ENCODE assay signal across 9 mouse cellular contexts in the genomic region with DNA sequence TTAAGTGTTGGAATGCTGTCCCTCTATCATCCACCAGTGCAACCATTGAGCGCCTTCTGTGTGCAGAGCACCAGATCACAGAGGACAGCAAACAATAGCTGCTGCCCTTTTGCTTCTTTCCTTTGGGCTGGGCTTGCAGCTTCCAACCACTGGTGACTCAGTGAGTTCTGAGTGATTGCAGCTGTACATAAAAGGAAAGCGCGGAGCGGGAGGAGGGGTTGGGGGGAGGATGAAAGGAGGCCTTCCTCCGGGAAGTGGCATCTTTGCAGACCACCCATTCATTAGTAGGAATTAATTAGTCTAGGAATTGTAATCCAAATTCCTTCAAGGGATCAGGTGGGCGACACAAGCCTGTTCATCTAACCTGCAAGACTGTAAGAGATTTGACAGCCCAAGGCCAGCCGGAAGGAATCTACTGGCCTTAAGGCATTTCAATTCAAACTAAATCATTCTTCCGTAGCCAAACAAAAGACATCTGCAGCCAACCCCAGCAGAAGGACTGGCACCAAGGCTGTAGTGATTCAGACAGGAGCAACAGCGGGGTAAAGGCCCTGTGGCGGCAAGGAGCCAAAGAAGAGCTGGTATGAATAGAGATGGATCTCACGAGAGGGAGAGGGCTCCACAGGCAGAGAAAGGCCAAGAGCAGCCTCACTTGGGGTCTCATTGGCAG. TPM values are rescaled to one million over a fixed set of nuclear protein-coding genes. Genes with fewer than 3 reads are reported as not detected.
DNase-seq lines count a peak whose midpoint lies in the region; ATAC-seq and TF ChIP-seq lines count a peak whose summit lies in the region.
"Had no signal": no experiment of that assay in that cellular context is flagged by ENCODE, and none has a peak within 500 bp of the region (broad histone marks: within the 10 kb centered on the region; RNA-seq: fewer than 3 reads in every experiment).

No protein-coding gene starts in this region.

- no peaks in the 10 kb centered on the region for H3K9me3 ChIP-seq in lung, embryonic 14.5 days (ENCODE audit: low read depth, low read length)
- no peaks in the 10 kb centered on the region for H3K9me3 ChIP-seq in embryonic facial prominence, embryonic 12.5 days
- H3K9me3 ChIP-seq in limb, embryonic 14.5 days (ENCODE audit: control insufficient read depth, low read length), result no peaks in the 10 kb centered on the region
- H3K9me3 ChIP-seq: liver, embryonic 13.5 days had no signal

- ATAC-seq in lung, embryonic 14.5 days (ENCODE audit: insufficient read depth), result peak; percentile 90
- ATAC-seq in embryonic facial prominence, embryonic 12.5 days (ENCODE audit: insufficient number of reproducible peaks, insufficient read depth, low FRiP score, low TSS enrichment), result no peak
- ATAC-seq in limb, embryonic 14.5 days (ENCODE audit: low FRiP score, low read depth), result no peak
- no peak for ATAC-seq in frontal cortex, adult (ENCODE audit: low TSS enrichment)

- intact Hi-C loops in left cerebral cortex, postnatal 25 days (cut with DNase I), result no loop called here

- TF ChIP-seq CTCF in lung, embryonic 14.5 days (IDR thresholded peaks at IDR 0.05; ENCODE audit: low read depth), result no peak

- H3K27me3 ChIP-seq in lung, embryonic 14.5 days (ENCODE audit: insufficient read depth, low read length), result no peaks in the 10 kb centered on the region
- H3K27me3 ChIP-seq in embryonic facial prominence, embryonic 12.5 days, result no peaks in the 10 kb centered on the region
- no peaks in the 10 kb centered on the region for H3K27me3 ChIP-seq in limb, embryonic 14.5 days (ENCODE audit: control insufficient read depth, insufficient read depth, low read length)
- H3K27me3 ChIP-seq: liver, embryonic 13.5 days had no signal

- no peaks in the 10 kb centered on the region for H3K36me3 ChIP-seq in lung, embryonic 14.5 days (ENCODE audit: insufficient read depth)
- H3K36me3 ChIP-seq in embryonic facial prominence, embryonic 12.5 days, result no peaks in the 10 kb centered on the region
- H3K36me3 ChIP-seq in limb, embryonic 14.5 days (ENCODE audit: control insufficient read depth, insufficient read depth, low read length), result no peaks in the 10 kb centered on the region
- H3K36me3 ChIP-seq: liver, embryonic 13.5 days had no signal

- H3K4me1 ChIP-seq in lung, embryonic 14.5 days (ENCODE audit: insufficient read depth), result no peaks in the 10 kb centered on the region
- H3K4me1 ChIP-seq in embryonic facial prominence, embryonic 12.5 days, result peaks cover 22% of the 10 kb centered on the region
- 0 out of 2 replicates have a peak, but pooled peaks cover 4% of the 10 kb centered on the region for H3K4me1 ChIP-seq in limb, embryonic 14.5 days (ENCODE audit: control insufficient read depth, insufficient read depth, low read length)

- 39% methylated on average over 11 of the region's 11 CpGs for WGBS in lung, embryonic 14.5 days
- 30% methylated on average over 11 of the region's 11 CpGs for WGBS in embryonic facial prominence, embryonic 12.5 days
- WGBS in limb, embryonic 14.5 days, result 40% methylated on average over 11 of the region's 11 CpGs

- peak; percentile 80 for DNase-seq in lung, embryonic 14.5 days
- no peak for DNase-seq in lung, postnatal 25 days (ENCODE audit: low spot score)
- peak; percentile 20 for DNase-seq in limb, embryonic 14.5 days (ENCODE audit: low spot score)
- DNase-seq in yolk sac, embryonic 10.5 days (ENCODE audit: low spot score), result peak; percentile 46
- no peak for DNase-seq in left cerebral cortex, postnatal 25 days (ENCODE audit: low spot score in 2 of 2)
- DNase-seq in layer of hippocampus, postnatal 25 days (ENCODE audit: extremely low spot score in 1 of 2, low spot score in 1 of 2), result no peak
- DNase-seq: liver, embryonic 13.5 days had no signal

- no peak overlapping the region for H3K4me3 ChIP-seq in lung, embryonic 14.5 days (ENCODE audit: low read depth, low read length)
- H3K4me3 ChIP-seq in embryonic facial prominence, embryonic 12.5 days, result no peak overlapping the region
- no peak overlapping the region for H3K4me3 ChIP-seq in limb, embryonic 14.5 days (replicated peaks; ENCODE audit: low read length)
- H3K4me3 ChIP-seq: liver, embryonic 13.5 days had no signal

- H3K9ac ChIP-seq in lung, embryonic 14.5 days, result no peak overlapping the region
- H3K9ac ChIP-seq in embryonic facial prominence, embryonic 12.5 days, result no peak overlapping the region
- H3K9ac ChIP-seq in limb, embryonic 14.5 days (ENCODE audit: low read depth, low read length, severe bottlenecking), result no peak overlapping the region
- H3K9ac ChIP-seq: liver, embryonic 13.5 days had no signal

- TF ChIP-seq POLR2A in limb, embryonic 14.5 days (IDR thresholded peaks at IDR 0.05; ENCODE audit: borderline replicate concordance, extremely low read depth, insufficient read depth, insufficient read length), result no peak

- no peak overlapping the region for H3K4me2 ChIP-seq in lung, embryonic 14.5 days
- no peak overlapping the region for H3K4me2 ChIP-seq in embryonic facial prominence, embryonic 12.5 days (replicated peaks)
- no peak overlapping the region for H3K4me2 ChIP-seq in limb, embryonic 14.5 days (replicated peaks; ENCODE audit: low read depth, low read length, severe bottlenecking)
- H3K4me2 ChIP-seq: liver, embryonic 13.5 days had no signal

- H3K27ac ChIP-seq in lung, embryonic 14.5 days (ENCODE audit: low read depth), result 0 out of 2 replicates have a peak overlapping the region, but pooled peaks have one; percentile 28
- peak overlapping the region; percentile 36; the same call in 1 of the 2 replicates for H3K27ac ChIP-seq in embryonic facial prominence, embryonic 12.5 days
- no peak overlapping the region for H3K27ac ChIP-seq in limb, embryonic 14.5 days (replicated peaks; ENCODE audit: low read depth, low read length)
- H3K27ac ChIP-seq: liver, embryonic 13.5 days had no signal

RNA-seq across cellular contexts. Expression of a gene that starts 52.8 kb away (rescaled TPM):
- 32.6 and 36.6 TPM in 2 replicates for polyA plus RNA-seq in lung, embryonic 14.5 days (2014; fragmentation: Nextera tagmentation; extraction: Ambion mirVana)
- polyA plus RNA-seq in embryonic facial prominence, embryonic 12.5 days (2016; fragmentation: Nextera tagmentation; extraction: Ambion mirVana), result 32.8 and 41.7 TPM in 2 replicates
- polyA plus RNA-seq in limb, embryonic 14.5 days (2012; rRNA removed), result 33.4 and 45.0 TPM in 2 replicates
- polyA plus RNA-seq in limb, embryonic 14.5 days (2014; fragmentation: Nextera tagmentation; extraction: Ambion mirVana), result 39.9 and 47.7 TPM in 2 replicates
- total RNA-seq in left cerebral cortex, postnatal 25 days (2021), result 10 to 100 TPM; 69.3 to 73.0 TPM
- 10 to 100 TPM; 83.0 to 94.8 TPM for total RNA-seq in layer of hippocampus, postnatal 25 days (2021)

Comparison
In these comparisons a context has a peak if more than half of its experiments do, and no peak if none do; other contexts are left out.
1. DNase-seq: peak in lung, embryonic 14.5 days (single experiment), limb, embryonic 14.5 days (single experiment) and yolk sac, embryonic 10.5 days (single experiment); none in lung, postnatal 25 days (single experiment), left cerebral cortex, postnatal 25 days (0 of 2) and layer of hippocampus, postnatal 25 days (0 of 2).